Mouse (Mus musculus) G1E (cell line): ENCODE measurements at regions not wholly inside any gene's neighbourhood (a gene's known extent, or its start where the extent isn't known, plus 50 kb on each side); places are given as distances from the start of the nearest gene placed in this dataset.

ENCODE experiments used
- ATAC-seq: 2 replicates; pipeline ENCODE4 v1.8.0; 2016; ENCODE audit warnings: mild to moderate bottlenecking; ENCODE audit not compliant: insufficient number of reproducible peaks, poor library complexity, low FRiP score, severe bottlenecking; ENCODE audit errors: extremely low read depth
- DNase-seq: peaks from one replicate; pipeline ENCODE4 v3.0.0; 2012; ENCODE audit warnings: low spot score
- H3K27me3 ChIP-seq: 2 replicates; pipeline ENCODE4 v1.6.1; 2012; ENCODE audit warnings: mild to moderate bottlenecking, low read length, inconsistent platforms; ENCODE audit not compliant: insufficient read depth
- H3K36me3 ChIP-seq: replicated peaks from 2 replicates; pipeline ENCODE3; 2012; ENCODE audit warnings: mild to moderate bottlenecking, inconsistent platforms
- H3K4me1 ChIP-seq: 2 replicates; pipeline ENCODE4 v1.6.1; 2012; ENCODE audit warnings: low read depth, low read length, inconsistent platforms, mixed read lengths; ENCODE audit not compliant: insufficient read depth
- H3K4me3 ChIP-seq: 2 replicates; pipeline ENCODE4 v1.5.1; 2012; ENCODE audit warnings: low read depth, mild to moderate bottlenecking, inconsistent platforms, low read length, moderate library complexity, mixed read lengths
- H3K9me3 ChIP-seq: replicated peaks from 2 replicates; pipeline ENCODE4 v1.6.1; 2012; ENCODE audit warnings: inconsistent platforms
- CTCF ChIP-seq: IDR thresholded peaks from 2 replicates; pipeline ENCODE4 v1.5.1; 2012; ENCODE audit warnings: low read depth, low read length, inconsistent platforms, mixed read lengths
- GATA1 ChIP-seq: IDR thresholded peaks from 2 replicates; pipeline ENCODE4 v1.6.1; 2012; ENCODE audit warnings: borderline replicate concordance, low read length, inconsistent platforms, mixed read lengths
- GATA2 ChIP-seq: IDR thresholded peaks from 2 replicates; pipeline ENCODE4 v1.6.1; 2012; ENCODE audit warnings: low read depth, low read length, inconsistent platforms, borderline replicate concordance
- POLR2AphosphoS5 ChIP-seq: IDR thresholded peaks from 2 replicates; pipeline ENCODE4 v1.6.1; 2012; ENCODE audit warnings: low read depth, low read length, inconsistent platforms; ENCODE audit not compliant: insufficient replicate concordance
- TAL1 ChIP-seq: conservative IDR thresholded peaks from 2 replicates; pipeline ENCODE4 v1.6.1; 2012; ENCODE audit warnings: low read depth, low read length, inconsistent platforms, mixed read lengths

GRCm38 (mm10) chr5:133768856-133769255, 330.7 kb upstream of the Castor2 start:
- H3K36me3 ChIP-seq: no peaks in the 10 kb centered on the region
- ATAC-seq: no peak
- peaks cover 19% of the 10 kb centered on the region for H3K9me3 ChIP-seq
- TF ChIP-seq TAL1: no peak
- TF ChIP-seq POLR2AphosphoS5: no peak
- TF ChIP-seq GATA2: no peak
- no peak for TF ChIP-seq GATA1
- no peak for TF ChIP-seq CTCF
- DNase-seq: no peak
- no peaks in the 10 kb centered on the region for H3K4me1 ChIP-seq
- H3K27me3 ChIP-seq: no peaks in the 10 kb centered on the region
- no peak overlapping the region for H3K4me3 ChIP-seq

GRCm38 (mm10) chr5:133757817-133758216, 341.7 kb upstream of the Castor2 start:
- TF ChIP-seq CTCF (no peak), GATA1 (no peak), TAL1 (no peak), GATA2 (no peak), POLR2AphosphoS5 (no peak)
- no peak overlapping the region for H3K4me3 ChIP-seq
- no peak for DNase-seq
- ATAC-seq: no peak
- no peaks in the 10 kb centered on the region for H3K36me3 ChIP-seq
- no peaks in the 10 kb centered on the region for H3K27me3 ChIP-seq
- no peaks in the 10 kb centered on the region for H3K4me1 ChIP-seq
- peaks cover 48% of the 10 kb centered on the region for H3K9me3 ChIP-seq

- Histone ChIP-seq H3K27me3 (no peaks in the 10 kb centered on the region), H3K4me1 (no peaks in the 10 kb centered on the region), H3K36me3 (no peaks in the 10 kb centered on the region), H3K9me3 (peaks cover 55% of the 10 kb centered on the region), H3K4me3 (no peak overlapping the region)
- no peak for TF ChIP-seq POLR2AphosphoS5
- no peak for TF ChIP-seq CTCF
- no peak for TF ChIP-seq GATA2
- no peak for TF ChIP-seq GATA1
- no peak for TF ChIP-seq TAL1
- DNase-seq (no peak), ATAC-seq (no peak)
Observed at GRCm38 (mm10) chr5:133754180-133754579, 345.3 kb upstream of the Castor2 start.

- H3K4me1 ChIP-seq: no peaks in the 10 kb centered on the region
- DNase-seq (no peak), ATAC-seq (no peak)
- TF ChIP-seq GATA2 (no peak), CTCF (no peak), POLR2AphosphoS5 (no peak), TAL1 (no peak), GATA1 (no peak)
- no peaks in the 10 kb centered on the region for H3K36me3 ChIP-seq
- H3K27me3 ChIP-seq: no peaks in the 10 kb centered on the region
- no peak overlapping the region for H3K4me3 ChIP-seq
- H3K9me3 ChIP-seq: peaks cover 60% of the 10 kb centered on the region
Observed at GRCm38 (mm10) chr5:133753461-133754160, 345.9 kb upstream of the Castor2 start.

GRCm38 (mm10) chr5:133746960-133747359, 352.6 kb upstream of the Castor2 start:
- no peaks in the 10 kb centered on the region for H3K4me1 ChIP-seq
- ATAC-seq (no peak), DNase-seq (no peak)
- H3K4me3 ChIP-seq: no peak overlapping the region
- H3K36me3 ChIP-seq: no peaks in the 10 kb centered on the region
- peaks cover 64% of the 10 kb centered on the region for H3K9me3 ChIP-seq
- H3K27me3 ChIP-seq: no peaks in the 10 kb centered on the region
- TF ChIP-seq TAL1 (no peak), GATA2 (no peak), POLR2AphosphoS5 (no peak), CTCF (no peak), GATA1 (no peak)

- H3K4me3 ChIP-seq: no peak overlapping the region
- TF ChIP-seq POLR2AphosphoS5: no peak
- TF ChIP-seq GATA2: no peak
- no peak for TF ChIP-seq CTCF
- TF ChIP-seq GATA1: no peak
- TF ChIP-seq TAL1: no peak
- H3K9me3 ChIP-seq: peaks cover 63% of the 10 kb centered on the region
- no peaks in the 10 kb centered on the region for H3K27me3 ChIP-seq
- no peaks in the 10 kb centered on the region for H3K4me1 ChIP-seq
- ATAC-seq (no peak), DNase-seq (no peak)
- H3K36me3 ChIP-seq: no peaks in the 10 kb centered on the region
Observed at GRCm38 (mm10) chr5:133746411-133746810, 353.1 kb upstream of the Castor2 start.
